Mouse (Mus musculus) CH12.LX (cell line): ENCODE measurements around the gene Bdh2. TPM values are rescaled to one million over a fixed set of nuclear protein-coding genes. Genes with fewer than 3 reads are reported as not detected.

Source experiments
- DNase-seq: peaks from one replicate; pipeline ENCODE4 v3.0.0-alpha.2; 2013; ENCODE audit errors: extremely low read depth
- H3K27ac ChIP-seq: 2 replicates; pipeline ENCODE4 v1.5.1; 2012; ENCODE audit warnings: low read depth, mild to moderate bottlenecking, control low read depth, moderate library complexity; ENCODE audit not compliant: insufficient read depth
- H3K27me3 ChIP-seq: replicated peaks from 2 replicates; pipeline ENCODE3; 2012; ENCODE audit warnings: inconsistent platforms
- H3K36me3 ChIP-seq, 2 experiments: replicated peaks in 1 of 2; 2 replicates each; pipeline versions ENCODE3 to v1.6.1; 2012; ENCODE audit warnings: inconsistent platforms in 1 of 2, low read length in 1 of 2, mild to moderate bottlenecking in 1 of 2, mixed read lengths in 1 of 2, moderate library complexity in 1 of 2; ENCODE audit not compliant: control insufficient read depth in 1 of 2, insufficient read depth in 1 of 2
- H3K4me1 ChIP-seq, 2 experiments: 2 replicates each; pipeline ENCODE4 v1.6.1; 2012; ENCODE audit warnings: inconsistent platforms in 1 of 2, moderate library complexity in 1 of 2; ENCODE audit not compliant: insufficient read depth in 2 of 2, control insufficient read depth in 1 of 2
- H3K4me2 ChIP-seq: 2 replicates; pipeline ENCODE4 v1.6.1; 2012; ENCODE audit warnings: low read depth, mild to moderate bottlenecking, control low read depth; ENCODE audit not compliant: poor library complexity, insufficient read depth, severe bottlenecking
- H3K4me3 ChIP-seq, 3 experiments: fragments of 150-350 bp in 1 of 3; sonication (generic) in 1 of 3; replicated peaks in 1 of 3; 2 replicates each; pipeline versions ENCODE3 to v1.5.1; 2011 to 2012; ENCODE audit warnings: low read depth in 2 of 3, low read length in 2 of 3, mild to moderate bottlenecking in 2 of 3, moderate library complexity in 2 of 3, control low read depth in 1 of 3, improper control_type of control experiment in 1 of 3, inconsistent platforms in 1 of 3, mixed read lengths in 1 of 3; ENCODE audit not compliant: poor library complexity in 1 of 3
- H3K79me2 ChIP-seq: replicated peaks from 2 replicates; pipeline ENCODE4 v1.6.1; 2012; ENCODE audit warnings: mild to moderate bottlenecking, moderate library complexity; ENCODE audit not compliant: control insufficient read depth, poor library complexity, insufficient read depth, severe bottlenecking; ENCODE audit errors: extremely low read depth
- H3K9ac ChIP-seq: 2 replicates; pipeline ENCODE4 v1.6.1; 2012; ENCODE audit warnings: low read depth, mild to moderate bottlenecking, control low read depth, moderate library complexity; ENCODE audit not compliant: insufficient read depth
- H3K9me3 ChIP-seq: replicated peaks from 2 replicates; pipeline ENCODE3; 2012; ENCODE audit warnings: low read length, inconsistent platforms, mixed read lengths
- CHD1 ChIP-seq: IDR thresholded peaks from 2 replicates; pipeline ENCODE4 v1.6.1; 2012; ENCODE audit warnings: low read depth, low read length, improper control_type of control experiment, inconsistent platforms
- CHD2 ChIP-seq: IDR thresholded peaks from 2 replicates; pipeline ENCODE4 v1.6.1; 2011; ENCODE audit warnings: low read length, improper control_type of control experiment
- E2F4 ChIP-seq: IDR thresholded peaks from 2 replicates; pipeline ENCODE4 v1.6.1; 2011; ENCODE audit warnings: low read depth, low read length, improper control_type of control experiment; ENCODE audit not compliant: insufficient replicate concordance
- ETS1 ChIP-seq: conservative IDR thresholded peaks from 2 replicates; pipeline ENCODE4 v1.6.1; 2012; ENCODE audit warnings: low read depth, mild to moderate bottlenecking, inconsistent platforms, low read length, improper control_type of control experiment, moderate library complexity
- JUND ChIP-seq: conservative IDR thresholded peaks from 2 replicates; pipeline ENCODE4 v1.6.1; 2011; ENCODE audit warnings: low read depth, low read length, improper control_type of control experiment
- KAT2A ChIP-seq: IDR thresholded peaks from 2 replicates; pipeline ENCODE4 v1.6.1; 2012; ENCODE audit warnings: low read length, improper control_type of control experiment, inconsistent platforms; ENCODE audit not compliant: insufficient replicate concordance
- MAFK ChIP-seq: IDR thresholded peaks from 2 replicates; pipeline ENCODE4 v1.6.1; 2011; ENCODE audit warnings: low read length, improper control_type of control experiment; ENCODE audit not compliant: insufficient replicate concordance
- MEF2A ChIP-seq: IDR thresholded peaks from 2 replicates; pipeline ENCODE4 v1.6.1; 2014; ENCODE audit warnings: low read depth, mild to moderate bottlenecking, inconsistent platforms, low read length, improper control_type of control experiment, borderline replicate concordance
- MXI1 ChIP-seq: IDR thresholded peaks from 2 replicates; pipeline ENCODE4 v1.6.1; 2011; ENCODE audit warnings: mild to moderate bottlenecking, low read depth, low read length, improper control_type of control experiment
- MYC ChIP-seq: IDR thresholded peaks from 2 replicates; pipeline ENCODE4 v1.6.1; 2011; ENCODE audit warnings: low read depth, mild to moderate bottlenecking, improper control_type of control experiment, low read length
- NELFE ChIP-seq: IDR thresholded peaks from 2 replicates; pipeline ENCODE4 v1.6.1; 2011; ENCODE audit warnings: low read depth, low read length, improper control_type of control experiment
- NRF1 ChIP-seq: IDR thresholded peaks from 2 replicates; pipeline ENCODE4 v1.6.1; 2014; ENCODE audit warnings: low read depth, mild to moderate bottlenecking, inconsistent platforms, low read length, improper control_type of control experiment, moderate library complexity
- PAX5 ChIP-seq: IDR thresholded peaks from 2 replicates; pipeline ENCODE4 v1.6.1; 2012; ENCODE audit warnings: low read length, inconsistent platforms, mixed read lengths
- POLR2A ChIP-seq: IDR thresholded peaks from 2 replicates; pipeline ENCODE4 v1.6.1; 2011; ENCODE audit warnings: low read depth, mild to moderate bottlenecking, improper control_type of control experiment, low read length
- RCOR1 ChIP-seq: conservative IDR thresholded peaks from 2 replicates; pipeline ENCODE4 v1.6.1; 2012; ENCODE audit warnings: low read depth, mild to moderate bottlenecking, inconsistent platforms, low read length, improper control_type of control experiment
- SMC3 ChIP-seq: IDR thresholded peaks from 2 replicates; pipeline ENCODE4 v1.6.1; 2011; ENCODE audit warnings: low read depth, low read length, improper control_type of control experiment
- TCF12 ChIP-seq: IDR thresholded peaks from 2 replicates; pipeline ENCODE4 v1.6.1; 2014; ENCODE audit warnings: low read depth, mild to moderate bottlenecking, inconsistent platforms, low read length, improper control_type of control experiment
- UBTF ChIP-seq: IDR thresholded peaks from 2 replicates; pipeline ENCODE4 v1.6.1; 2012; ENCODE audit warnings: low read depth, mild to moderate bottlenecking, inconsistent platforms, low read length, improper control_type of control experiment, moderate library complexity
- USF2 ChIP-seq: conservative IDR thresholded peaks from 2 replicates; pipeline ENCODE4 v1.6.1; 2011; ENCODE audit warnings: low read depth, low read length, improper control_type of control experiment
- ZC3H11A ChIP-seq: IDR thresholded peaks from 2 replicates; pipeline ENCODE4 v1.6.1; 2012; ENCODE audit warnings: low read depth, mild to moderate bottlenecking, inconsistent platforms, low read length, improper control_type of control experiment
- ZNF384 ChIP-seq: IDR thresholded peaks from 2 replicates; pipeline ENCODE4 v1.6.1; 2012; ENCODE audit warnings: low read depth, low read length, improper control_type of control experiment, inconsistent platforms
- dilution Hi-C: fragments of 300-500 bp; cut with MboI; formaldehyde crosslinking; loops from 2 replicates; pipeline ENCODE4 v1.14.3; 2020; ENCODE audit warnings: low sequenced_read_pairs; ENCODE audit not compliant: extremely low pct_unique_long_range_greater_than_20kb, extremely low pct_ligation_motif_present
- in situ Hi-C: fragments of 300-500 bp; cut with MboI; formaldehyde crosslinking; loops from 3 replicates; pipeline ENCODE4 v1.14.3; 2019; ENCODE audit warnings: low sequenced_read_pairs, low pct_ligation_motif_present, low pct_unique_long_range_greater_than_20kb, mixed read lengths
- polyA plus RNA-seq: library from polyadenylated mRNA; unstranded; fragments of >175 nt; gene quantifications from 2 replicates; pipeline ENCODE4 v1.2.1, GENCODE M21; 2012; ENCODE audit warnings: low read depth; ENCODE audit not compliant: insufficient read length
- total RNA-seq, 2 experiments: library from RNA; depleted of rRNA; stranded (reverse); fragments of 300-350 nt in 1 of 2; fragments of >200 nt in 1 of 2; gene quantifications; 2 replicates each; pipeline ENCODE4 v1.2.3; 2012 to 2014

Bdh2 gene
- total and polyA plus RNA-seq, 3 experiments, result 1.2 to 2.3 (median 2.0) TPM

GRCm38 (mm10) chr3:135260233-135260632 lies 20.8 kb upstream of the Bdh2 start:
- dilution Hi-C loops, result no loop called here

GRCm38 (mm10) chr3:135268616-135269015 lies 12.4 kb upstream of the Bdh2 start:
- Histone ChIP-seq H3K4me2 (no peak overlapping the region), H3K9me3 (no peaks in the 10 kb centered on the region), H3K79me2 (no peaks in the 10 kb centered on the region), H3K4me1 (no peaks in the 10 kb centered on the region), H3K27ac (no peak overlapping the region), H3K4me3 (no peak overlapping the region), H3K36me3 (peaks cover 71 to 95% of the 10 kb centered on the region in 2 experiments), H3K27me3 (no peaks in the 10 kb centered on the region), H3K9ac (no peak overlapping the region)
- dilution Hi-C loops (no loop called here), in situ Hi-C loops (no loop called here)
- DNase-seq, result no peak
- no peak for TF ChIP-seq KAT2A
- TF ChIP-seq RCOR1, result no peak
- no peak for TF ChIP-seq SMC3
- no peak for TF ChIP-seq TCF12
- TF ChIP-seq E2F4, result no peak
- TF ChIP-seq UBTF, result no peak
- no peak for TF ChIP-seq POLR2A

More at GRCm38 (mm10) chr3:135260233-135260632, 20.8 kb upstream of the Bdh2 start:
- Histone ChIP-seq H3K27ac (no peak overlapping the region), H3K4me3 (no peak overlapping the region), H3K27me3 (no peaks in the 10 kb centered on the region), H3K79me2 (no peaks in the 10 kb centered on the region), H3K9me3 (no peaks in the 10 kb centered on the region), H3K4me1 (no peaks in the 10 kb centered on the region), H3K4me2 (no peak overlapping the region), H3K36me3 (peaks cover 79 to 96% of the 10 kb centered on the region in 2 experiments), H3K9ac (no peak overlapping the region)
- no peak for DNase-seq
- TF ChIP-seq CHD1, result no peak
- no peak for TF ChIP-seq ETS1
- TF ChIP-seq MAFK, result no peak
- TF ChIP-seq ZNF384, result no peak
- TF ChIP-seq CHD2, result no peak
- TF ChIP-seq PAX5, result no peak
- no peak for TF ChIP-seq NELFE
- no peak for TF ChIP-seq MEF2A
- no peak for TF ChIP-seq NRF1
- TF ChIP-seq MYC, result no peak
- TF ChIP-seq USF2, result no peak
- TF ChIP-seq TCF12, result no peak
- TF ChIP-seq JUND, result no peak
- no peak for TF ChIP-seq KAT2A
- TF ChIP-seq ZC3H11A, result no peak
- no peak for TF ChIP-seq MXI1
- in situ Hi-C loops, result no loop called here
